Mouse (Mus musculus) myocyte (in vitro differentiated cells): Measurements from ENCODE around the gene Ifna11.
"Not testable (repeated sequence)": the region's sequence is repeated elsewhere in the genome, so short reads cannot be mapped to it uniquely, and the experiment has no call there.

Experiments used
- E2F4 ChIP-seq: IDR thresholded peaks from one replicate; pipeline ENCODE4 v1.6.1; 2011; ENCODE audit warnings: mild to moderate bottlenecking, control low read depth, moderate library complexity; ENCODE audit not compliant: insufficient read depth
- MYOD1 ChIP-seq, 3 experiments: IDR thresholded peaks; one replicate each; pipeline ENCODE4 v1.6.1; 2011; ENCODE audit warnings: control low read depth in 2 of 3, low read depth in 2 of 3, mild to moderate bottlenecking in 2 of 3, moderate library complexity in 1 of 3; ENCODE audit not compliant: insufficient read length in 2 of 3, control insufficient read depth in 1 of 3
- POLR2A ChIP-seq: IDR thresholded peaks from one replicate; pipeline ENCODE4 v1.6.1; 2011; ENCODE audit warnings: low read depth, mild to moderate bottlenecking, control low read depth, moderate library complexity; ENCODE audit not compliant: insufficient read length

GRCm38 (mm10) chr4:88782335-88782734, 37.4 kb upstream of the Ifna11 start:
- not testable (repeated sequence) for TF ChIP-seq POLR2A; MYOD1 (IDR thresholded peaks at IDR 0.05; ENCODE audit: control insufficient read depth in 1 of 3, insufficient read length in 2 of 3, low read depth in 2 of 3); E2F4
